Mouse (Mus musculus): ENCODE data around the gene Tuba1a. TPM values are rescaled to one million over a fixed set of nuclear protein-coding genes. Genes with fewer than 3 reads are reported as not detected.

The Tuba1a gene
- 373 and 432 TPM in 2 replicates for polyA plus RNA-seq (2012; rRNA removed)

DNA sequence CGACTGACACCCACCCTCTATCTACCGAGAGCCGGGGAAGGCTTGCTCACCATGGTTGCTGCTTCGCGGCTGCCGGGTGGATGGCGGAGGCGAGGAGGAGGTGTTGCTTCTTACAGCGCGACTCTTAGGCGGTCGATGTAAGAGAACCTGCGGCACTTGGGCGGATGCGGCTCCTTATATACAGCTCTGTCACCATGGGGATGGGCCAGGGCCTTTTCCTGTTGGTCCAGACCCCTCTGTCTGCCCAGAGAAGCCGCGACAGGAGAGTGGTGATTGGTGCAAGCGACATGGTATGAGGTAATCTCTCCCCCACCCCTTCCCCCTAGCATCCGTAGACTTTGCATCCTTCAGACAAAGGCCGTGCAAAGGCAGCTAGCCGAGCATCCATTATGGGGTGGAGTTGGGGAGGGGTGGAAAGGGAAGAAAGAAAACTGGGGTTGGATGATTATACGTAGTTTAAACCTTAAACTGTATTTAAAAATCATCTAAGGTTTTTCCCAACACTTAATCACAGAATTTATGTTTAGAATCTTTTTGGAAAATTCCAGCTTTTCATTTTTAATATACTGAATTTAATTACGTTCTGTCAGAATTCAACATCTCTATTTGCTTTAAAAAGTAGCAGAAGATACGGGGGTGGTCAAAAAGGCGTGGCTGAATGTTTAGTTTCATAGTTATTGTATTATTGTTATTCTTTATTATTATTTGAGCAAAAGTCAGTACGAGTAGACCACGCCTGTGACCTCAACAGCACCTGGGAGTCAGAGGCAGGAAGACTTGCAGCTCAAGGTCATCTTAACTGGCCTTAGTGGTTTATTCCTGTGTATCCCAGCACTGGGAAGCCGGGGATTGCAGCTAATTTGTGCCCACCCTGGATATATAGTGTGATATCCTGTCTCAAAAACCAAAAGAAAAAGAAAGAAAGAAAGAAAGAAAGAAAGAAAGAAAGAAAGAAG lies at the start of gene Tuba1a, which contains the start of gene Gm49450:
Gene Tuba1a, minus strand, starts transcription at position 303 of the 956 bp plus-strand sequence.
Gene Gm49450, minus strand, starts transcription at position 151 of the 956 bp plus-strand sequence.
- WGBS: 16% methylated on average over 28 of the region's 28 CpGs

DNA sequence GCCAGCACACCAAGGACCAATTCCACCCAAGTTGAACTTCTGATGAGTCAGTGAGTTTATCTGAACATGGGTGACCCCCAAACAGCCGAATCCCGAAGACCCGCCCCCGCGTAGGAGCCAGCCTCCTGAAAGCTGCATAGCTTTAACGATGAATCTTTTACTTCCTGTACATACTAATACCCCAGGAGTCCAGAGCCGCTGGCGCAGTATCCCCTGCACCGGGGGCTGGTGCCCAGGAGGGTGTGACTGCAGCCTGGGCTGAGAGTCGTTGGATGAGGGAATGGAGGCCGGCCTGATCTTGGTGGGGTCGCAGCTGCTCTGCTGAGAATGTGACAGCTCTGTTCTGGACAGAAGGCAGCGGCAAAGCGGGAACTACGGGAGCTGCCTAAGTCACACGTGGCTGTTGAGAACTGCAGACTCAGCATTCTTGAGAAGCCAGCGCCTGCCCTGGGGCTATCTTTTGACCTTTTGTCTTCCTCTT lies 48.0 kb upstream of the Tuba1a start:
- Histone ChIP-seq H3K27ac (ENCODE audit: control insufficient read depth, insufficient read depth, low read length) (no peak overlapping the region), H3K36me3 (ENCODE audit: control insufficient read depth, insufficient read depth, low read length) (no peaks in the 10 kb centered on the region), H3K4me3 (ENCODE audit: control insufficient read depth, insufficient read depth, low read length) (no peak overlapping the region), H3K27me3 (ENCODE audit: control insufficient read depth, insufficient read depth, low read length) (no peaks in the 10 kb centered on the region), H3K4me1 (replicated peaks; ENCODE audit: control insufficient read depth, insufficient read depth, low read length) (0 out of 2 replicates have a peak, but pooled peaks cover 4% of the 10 kb centered on the region)
- no peak for DNase-seq
- TF ChIP-seq POLR2A (IDR thresholded peaks at IDR 0.05; ENCODE audit: control insufficient read depth, extremely low read depth, insufficient read depth, low read length, poor library complexity): no peak
- TF ChIP-seq CTCF (IDR thresholded peaks at IDR 0.05; ENCODE audit: borderline replicate concordance, control insufficient read depth, extremely low read depth, insufficient read depth, low read length, poor library complexity): no peak
- WGBS: 20% methylated on average over 17 of the region's 17 CpGs

More for the DNA sequence above, at the start of gene Tuba1a, which contains the start of gene Gm49450:
- Histone ChIP-seq H3K36me3 (ENCODE audit: control insufficient read depth, insufficient read depth, low read length) (no peaks in the 10 kb centered on the region), H3K27me3 (ENCODE audit: control insufficient read depth, insufficient read depth, low read length) (no peaks in the 10 kb centered on the region), H3K4me3 (ENCODE audit: control insufficient read depth, insufficient read depth, low read length) (peak within 1 kb of the TSS; percentile 87), H3K27ac (ENCODE audit: control insufficient read depth, insufficient read depth, low read length) (peak within 1 kb of the TSS; percentile 92), H3K4me1 (replicated peaks; ENCODE audit: control insufficient read depth, insufficient read depth, low read length) (peaks cover 8% of the 10 kb centered on the region)
- peak; percentile 96 for DNase-seq
- peak; percentile 98 for TF ChIP-seq POLR2A (IDR thresholded peaks at IDR 0.05; ENCODE audit: control insufficient read depth, extremely low read depth, insufficient read depth, low read length, poor library complexity)
- peak; percentile 40; the same call in 1 of the 2 replicates for TF ChIP-seq CTCF (IDR thresholded peaks at IDR 0.05; ENCODE audit: borderline replicate concordance, control insufficient read depth, extremely low read depth, insufficient read depth, low read length, poor library complexity)

DNA sequence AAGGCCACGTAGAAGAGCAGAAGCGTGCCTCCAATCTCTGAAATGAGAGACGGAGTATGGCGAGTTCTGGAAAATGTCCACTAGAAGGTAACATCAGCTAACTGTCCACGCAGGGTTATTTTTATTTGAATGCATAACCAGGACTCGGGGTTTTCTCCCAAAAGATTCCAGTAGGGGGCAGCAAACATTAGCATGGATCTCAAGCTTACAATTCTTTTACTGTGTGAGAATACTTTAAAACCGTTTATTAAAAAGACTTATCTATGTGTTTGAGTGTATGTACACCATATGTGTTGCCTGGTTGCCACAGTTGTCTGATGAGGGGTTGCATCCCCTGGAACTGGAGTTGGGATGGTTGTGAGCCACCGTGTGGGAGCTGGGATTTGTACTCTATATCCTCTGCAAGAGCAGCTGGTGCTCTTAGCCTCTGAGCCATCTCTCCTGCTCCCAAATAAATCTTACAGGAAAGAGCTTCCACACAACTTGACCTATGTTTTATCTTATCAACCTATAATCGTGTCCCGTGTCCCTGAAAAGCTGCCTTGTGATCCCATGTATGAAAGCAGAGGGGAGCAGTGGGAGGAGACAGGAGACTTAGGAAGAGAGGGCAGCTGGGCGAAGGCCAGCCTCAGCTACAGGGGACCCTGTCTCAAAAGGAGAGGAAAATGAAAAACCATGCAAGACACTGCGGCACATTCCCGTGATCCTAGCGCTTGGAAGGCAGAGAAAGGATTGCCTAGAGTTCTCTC lies 47.2 kb upstream of the Tuba1a start:
- TF ChIP-seq POLR2A (IDR thresholded peaks at IDR 0.05; ENCODE audit: control insufficient read depth, extremely low read depth, insufficient read depth, low read length, poor library complexity) (no peak), CTCF (IDR thresholded peaks at IDR 0.05; ENCODE audit: borderline replicate concordance, control insufficient read depth, extremely low read depth, insufficient read depth, low read length, poor library complexity) (no peak)
- WGBS: 59% methylated on average over 14 of the region's 14 CpGs
- no peak overlapping the region for H3K27ac ChIP-seq (ENCODE audit: control insufficient read depth, insufficient read depth, low read length)
- no peaks in the 10 kb centered on the region for H3K36me3 ChIP-seq (ENCODE audit: control insufficient read depth, insufficient read depth, low read length)
- H3K4me1 ChIP-seq (replicated peaks; ENCODE audit: control insufficient read depth, insufficient read depth, low read length): 0 out of 2 replicates have a peak, but pooled peaks cover 4% of the 10 kb centered on the region
- no peaks in the 10 kb centered on the region for H3K27me3 ChIP-seq (ENCODE audit: control insufficient read depth, insufficient read depth, low read length)
- peak; percentile 53 for DNase-seq
- H3K4me3 ChIP-seq (ENCODE audit: control insufficient read depth, insufficient read depth, low read length): no peak overlapping the region

DNA sequence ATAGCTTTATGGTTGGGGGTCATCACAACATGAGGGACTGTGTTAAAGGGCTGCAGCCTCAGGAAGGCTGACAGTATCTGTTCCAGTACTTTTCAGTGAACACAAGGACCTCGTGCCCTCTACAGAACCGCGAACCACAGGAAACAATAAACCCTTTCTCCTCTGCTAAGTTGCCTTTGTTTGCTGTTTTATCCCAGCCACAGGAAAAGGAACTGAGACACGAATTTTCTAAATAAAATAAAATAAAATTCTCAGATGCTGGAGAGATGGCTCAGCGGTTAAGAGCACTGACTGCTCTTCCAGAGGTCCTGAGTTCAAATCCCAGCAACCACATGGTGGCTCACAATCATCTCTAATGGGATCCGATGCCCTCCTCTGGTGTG lies 45.3 kb upstream of the Tuba1a start:
- H3K4me1 ChIP-seq (replicated peaks; ENCODE audit: control insufficient read depth, insufficient read depth, low read length): 0 out of 2 replicates have a peak, but pooled peaks cover 4% of the 10 kb centered on the region
- no peak overlapping the region for H3K27ac ChIP-seq (ENCODE audit: control insufficient read depth, insufficient read depth, low read length)
- no peaks in the 10 kb centered on the region for H3K36me3 ChIP-seq (ENCODE audit: control insufficient read depth, insufficient read depth, low read length)
- no peak overlapping the region for H3K4me3 ChIP-seq (ENCODE audit: control insufficient read depth, insufficient read depth, low read length)
- DNase-seq: no peak
- H3K27me3 ChIP-seq (ENCODE audit: control insufficient read depth, insufficient read depth, low read length): no peaks in the 10 kb centered on the region
- WGBS: 12% methylated on average over 6 of the region's 6 CpGs
- TF ChIP-seq CTCF (IDR thresholded peaks at IDR 0.05; ENCODE audit: borderline replicate concordance, control insufficient read depth, extremely low read depth, insufficient read depth, low read length, poor library complexity) (no peak), POLR2A (IDR thresholded peaks at IDR 0.05; ENCODE audit: control insufficient read depth, extremely low read depth, insufficient read depth, low read length, poor library complexity) (no peak)

DNA sequence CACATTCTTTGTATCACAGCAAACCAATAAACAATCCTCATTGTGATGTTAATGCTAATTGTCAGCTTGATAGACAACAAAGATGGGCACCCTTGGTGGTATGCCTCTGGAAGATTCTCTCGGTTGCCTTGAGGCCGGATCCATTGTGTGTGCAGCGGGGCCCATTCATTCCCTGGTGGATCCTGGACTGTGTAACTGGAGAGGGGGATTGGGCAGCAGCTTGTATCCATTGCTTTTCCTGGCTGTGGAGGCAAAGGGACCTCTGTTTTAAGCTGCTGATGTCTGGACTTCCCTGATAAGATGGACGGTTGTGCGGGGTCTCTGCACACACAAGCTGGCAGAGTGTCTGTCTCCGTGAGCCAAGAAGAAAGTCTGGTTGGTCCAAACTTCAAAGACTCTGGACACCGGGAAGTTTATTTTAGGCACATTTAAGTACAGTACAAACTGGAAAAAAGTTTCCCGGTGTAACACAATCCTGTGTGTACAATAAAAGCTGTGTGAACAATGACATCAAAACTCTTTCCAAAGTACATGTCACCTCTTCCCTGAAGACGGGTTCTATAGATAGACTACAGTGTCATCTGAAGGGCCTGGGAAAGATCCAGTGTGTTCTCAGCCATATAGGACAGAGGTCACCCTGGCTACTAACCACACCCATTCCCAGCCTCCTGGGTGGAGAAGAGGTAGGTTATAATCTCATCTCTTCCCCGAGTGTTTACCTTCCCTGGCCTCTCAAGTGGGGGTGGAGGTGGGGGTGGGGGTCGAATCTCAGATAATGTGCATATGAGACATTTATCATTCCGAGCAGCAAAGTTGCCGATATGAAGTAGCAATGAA lies 44.7 kb upstream of the Tuba1a start:
- DNase-seq: no peak
- 72% methylated on average over 13 of the region's 13 CpGs for WGBS
- Histone ChIP-seq H3K4me1 (replicated peaks; ENCODE audit: control insufficient read depth, insufficient read depth, low read length) (peaks cover 4% of the 10 kb centered on the region; the same call in 1 of the 2 replicates), H3K36me3 (ENCODE audit: control insufficient read depth, insufficient read depth, low read length) (no peaks in the 10 kb centered on the region), H3K27me3 (ENCODE audit: control insufficient read depth, insufficient read depth, low read length) (no peaks in the 10 kb centered on the region), H3K27ac (ENCODE audit: control insufficient read depth, insufficient read depth, low read length) (no peak overlapping the region), H3K4me3 (ENCODE audit: control insufficient read depth, insufficient read depth, low read length) (no peak overlapping the region)
- TF ChIP-seq CTCF (IDR thresholded peaks at IDR 0.05; ENCODE audit: borderline replicate concordance, control insufficient read depth, extremely low read depth, insufficient read depth, low read length, poor library complexity): no peak
- TF ChIP-seq POLR2A (IDR thresholded peaks at IDR 0.05; ENCODE audit: control insufficient read depth, extremely low read depth, insufficient read depth, low read length, poor library complexity): no peak

Data from thymus, adult 2 months (tissue).